Mouse (Mus musculus): ENCODE data around the gene Lrrc55. TPM values are rescaled to one million over a fixed set of nuclear protein-coding genes. Genes with fewer than 3 reads are reported as not detected.

Lrrc55 gene
- polyA plus RNA-seq, 2 experiments, result 0.08 TPM; not detected in 1

- no peak overlapping the region for H3K4me2 ChIP-seq (ENCODE audit: low read depth)
- H3K9me3 ChIP-seq (ENCODE audit: control insufficient read depth, low read length), result no peaks in the 10 kb centered on the region
- 27% methylated on average over 4 of the region's 4 CpGs for WGBS (ENCODE audit: insufficient replicate concordance)
- H3K4me3 ChIP-seq (ENCODE audit: insufficient read depth in 1 of 2, low read depth in 2 of 2, low read length in 2 of 2), result no peak overlapping the region
- H3K4me1 ChIP-seq (replicated peaks; ENCODE audit: control insufficient read depth in 2 of 2, insufficient read depth in 2 of 2, low read length in 1 of 2), result peaks cover 0 to 2% of the 10 kb centered on the region in 2 experiments; a peak in 1 of 4 replicates
- ATAC-seq (ENCODE audit: insufficient read depth) (no peak), DNase-seq (ENCODE audit: low read depth in 3 of 3, low spot score in 3 of 3) (no peak)
- TF ChIP-seq CTCF (IDR thresholded peaks at IDR 0.05; ENCODE audit: low read depth) (no peak), EP300 (IDR thresholded peaks at IDR 0.05; ENCODE audit: low read depth) (no peak)
- no peaks in the 10 kb centered on the region for H3K36me3 ChIP-seq (replicated peaks; ENCODE audit: control insufficient read depth, insufficient read depth, low read depth)
- no peak overlapping the region for H3K9ac ChIP-seq (replicated peaks)
- H3K27ac ChIP-seq, result no peak overlapping the region
- peaks cover 3% of the 10 kb centered on the region; the same call in 1 of the 2 replicates for H3K27me3 ChIP-seq (ENCODE audit: control insufficient read depth, insufficient read depth, low read length)
Measured at GRCm38 (mm10) chr2:85139393-85139792, 57.6 kb downstream of the Lrrc55 start.

GRCm38 (mm10) chr2:85138143-85138542 lies 58.9 kb downstream of the Lrrc55 start:
- Histone ChIP-seq H3K4me1 (replicated peaks; ENCODE audit: control insufficient read depth in 2 of 2, insufficient read depth in 2 of 2, low read length in 1 of 2) (peaks cover 0 to 2% of the 10 kb centered on the region in 2 experiments; a peak in 1 of 4 replicates), H3K4me3 (ENCODE audit: insufficient read depth in 1 of 2, low read depth in 2 of 2, low read length in 2 of 2) (no peak overlapping the region), H3K27ac (no peak overlapping the region), H3K9ac (replicated peaks) (no peak overlapping the region), H3K9me3 (ENCODE audit: control insufficient read depth, low read length) (no peaks in the 10 kb centered on the region), H3K4me2 (ENCODE audit: low read depth) (no peak overlapping the region), H3K36me3 (replicated peaks; ENCODE audit: control insufficient read depth, insufficient read depth, low read depth) (no peaks in the 10 kb centered on the region), H3K27me3 (ENCODE audit: control insufficient read depth, insufficient read depth, low read length) (peaks cover 3% of the 10 kb centered on the region; the same call in 1 of the 2 replicates)
- DNase-seq (ENCODE audit: low read depth in 3 of 3, low spot score in 3 of 3) (no peak), ATAC-seq (ENCODE audit: insufficient read depth) (no peak)
- no peak for TF ChIP-seq CTCF (IDR thresholded peaks at IDR 0.05; ENCODE audit: low read depth)
- TF ChIP-seq EP300 (IDR thresholded peaks at IDR 0.05; ENCODE audit: low read depth), result no peak
- 14% methylated on average over 2 of the region's 2 CpGs for WGBS (ENCODE audit: insufficient replicate concordance)

GRCm38 (mm10) chr2:85137601-85138140 lies 59.3 kb downstream of the Lrrc55 start:
- peaks cover 0 to 3% of the 10 kb centered on the region in 2 experiments; a peak in 1 of 4 replicates for H3K4me1 ChIP-seq (replicated peaks; ENCODE audit: control insufficient read depth in 2 of 2, insufficient read depth in 2 of 2, low read length in 1 of 2)
- no peak overlapping the region for H3K4me2 ChIP-seq (ENCODE audit: low read depth)
- WGBS (ENCODE audit: insufficient replicate concordance), result 10% methylated on average over 10 of the region's 10 CpGs
- no peak overlapping the region for H3K27ac ChIP-seq
- no peak overlapping the region for H3K9ac ChIP-seq (replicated peaks)
- TF ChIP-seq EP300 (IDR thresholded peaks at IDR 0.05; ENCODE audit: low read depth) (no peak), CTCF (IDR thresholded peaks at IDR 0.05; ENCODE audit: low read depth) (no peak)
- ATAC-seq (ENCODE audit: insufficient read depth) (no peak), DNase-seq (ENCODE audit: low read depth in 3 of 3, low spot score in 3 of 3) (no peak)
- H3K4me3 ChIP-seq (ENCODE audit: insufficient read depth in 1 of 2, low read depth in 2 of 2, low read length in 2 of 2), result no peak overlapping the region
- H3K27me3 ChIP-seq (ENCODE audit: control insufficient read depth, insufficient read depth, low read length), result peaks cover 3% of the 10 kb centered on the region; the same call in 1 of the 2 replicates
- H3K9me3 ChIP-seq (ENCODE audit: control insufficient read depth, low read length), result no peaks in the 10 kb centered on the region
- no peaks in the 10 kb centered on the region for H3K36me3 ChIP-seq (replicated peaks; ENCODE audit: control insufficient read depth, insufficient read depth, low read depth)

GRCm38 (mm10) chr2:85136831-85137520 lies 60.0 kb downstream of the Lrrc55 start:
- TF ChIP-seq CTCF (IDR thresholded peaks at IDR 0.05; ENCODE audit: low read depth), result no peak
- TF ChIP-seq EP300 (IDR thresholded peaks at IDR 0.05; ENCODE audit: low read depth), result no peak
- Histone ChIP-seq H3K36me3 (replicated peaks; ENCODE audit: control insufficient read depth, insufficient read depth, low read depth) (no peaks in the 10 kb centered on the region), H3K9me3 (ENCODE audit: control insufficient read depth, low read length) (no peaks in the 10 kb centered on the region), H3K4me1 (replicated peaks; ENCODE audit: control insufficient read depth in 2 of 2, insufficient read depth in 2 of 2, low read length in 1 of 2) (peaks cover 2 to 7% of the 10 kb centered on the region in 2 experiments; a peak in 2 of 4 replicates), H3K9ac (replicated peaks) (no peak overlapping the region), H3K27ac (no peak overlapping the region), H3K27me3 (ENCODE audit: control insufficient read depth, insufficient read depth, low read length) (peaks cover 3% of the 10 kb centered on the region; the same call in 1 of the 2 replicates), H3K4me2 (ENCODE audit: low read depth) (no peak overlapping the region), H3K4me3 (ENCODE audit: insufficient read depth in 1 of 2, low read depth in 2 of 2, low read length in 2 of 2) (no peak overlapping the region)
- ATAC-seq (ENCODE audit: insufficient read depth), result no peak
- WGBS (ENCODE audit: insufficient replicate concordance), result 54% methylated on average over 21 of the region's 21 CpGs
- DNase-seq (ENCODE audit: low read depth in 3 of 3, low spot score in 3 of 3), result no peak

- Histone ChIP-seq H3K9me3 (ENCODE audit: control insufficient read depth, low read length) (no peaks in the 10 kb centered on the region), H3K4me2 (ENCODE audit: low read depth) (no peak within 1 kb of the TSS), H3K4me1 (replicated peaks; ENCODE audit: control insufficient read depth in 2 of 2, insufficient read depth in 2 of 2, low read length in 1 of 2) (peaks cover 7 to 16% of the 10 kb centered on the region in 2 experiments), H3K27me3 (ENCODE audit: control insufficient read depth, insufficient read depth, low read length) (peaks cover 3% of the 10 kb centered on the region; the same call in 1 of the 2 replicates), H3K36me3 (replicated peaks; ENCODE audit: control insufficient read depth, insufficient read depth, low read depth) (no peaks in the 10 kb centered on the region), H3K9ac (replicated peaks) (no peak within 1 kb of the TSS), H3K4me3 (ENCODE audit: insufficient read depth in 1 of 2, low read depth in 2 of 2, low read length in 2 of 2) (no peak within 1 kb of the TSS), H3K27ac (no peak within 1 kb of the TSS)
- DNase-seq (ENCODE audit: low read depth in 3 of 3, low spot score in 3 of 3), result no peak
- 14% methylated on average over 4 of the region's 4 CpGs for WGBS (ENCODE audit: insufficient replicate concordance)
- no peak for ATAC-seq (ENCODE audit: insufficient read depth)
- TF ChIP-seq CTCF (IDR thresholded peaks at IDR 0.05; ENCODE audit: low read depth) (no peak), EP300 (IDR thresholded peaks at IDR 0.05; ENCODE audit: low read depth) (no peak)
Measured at GRCm38 (mm10) chr2:85136089-85136488, 60.9 kb downstream of the Lrrc55 start, which contains the start of gene Aplnr. Aplnr (plus strand) TSS chr2:85136225.
